Mouse (Mus musculus): ENCODE data around the gene Celf1. TPM values are rescaled to one million over a fixed set of nuclear protein-coding genes. Genes with fewer than 3 reads are reported as not detected.

The Celf1 gene
- 107 and 116 TPM in 2 replicates for polyA plus RNA-seq (2012; rRNA removed)

DNA sequence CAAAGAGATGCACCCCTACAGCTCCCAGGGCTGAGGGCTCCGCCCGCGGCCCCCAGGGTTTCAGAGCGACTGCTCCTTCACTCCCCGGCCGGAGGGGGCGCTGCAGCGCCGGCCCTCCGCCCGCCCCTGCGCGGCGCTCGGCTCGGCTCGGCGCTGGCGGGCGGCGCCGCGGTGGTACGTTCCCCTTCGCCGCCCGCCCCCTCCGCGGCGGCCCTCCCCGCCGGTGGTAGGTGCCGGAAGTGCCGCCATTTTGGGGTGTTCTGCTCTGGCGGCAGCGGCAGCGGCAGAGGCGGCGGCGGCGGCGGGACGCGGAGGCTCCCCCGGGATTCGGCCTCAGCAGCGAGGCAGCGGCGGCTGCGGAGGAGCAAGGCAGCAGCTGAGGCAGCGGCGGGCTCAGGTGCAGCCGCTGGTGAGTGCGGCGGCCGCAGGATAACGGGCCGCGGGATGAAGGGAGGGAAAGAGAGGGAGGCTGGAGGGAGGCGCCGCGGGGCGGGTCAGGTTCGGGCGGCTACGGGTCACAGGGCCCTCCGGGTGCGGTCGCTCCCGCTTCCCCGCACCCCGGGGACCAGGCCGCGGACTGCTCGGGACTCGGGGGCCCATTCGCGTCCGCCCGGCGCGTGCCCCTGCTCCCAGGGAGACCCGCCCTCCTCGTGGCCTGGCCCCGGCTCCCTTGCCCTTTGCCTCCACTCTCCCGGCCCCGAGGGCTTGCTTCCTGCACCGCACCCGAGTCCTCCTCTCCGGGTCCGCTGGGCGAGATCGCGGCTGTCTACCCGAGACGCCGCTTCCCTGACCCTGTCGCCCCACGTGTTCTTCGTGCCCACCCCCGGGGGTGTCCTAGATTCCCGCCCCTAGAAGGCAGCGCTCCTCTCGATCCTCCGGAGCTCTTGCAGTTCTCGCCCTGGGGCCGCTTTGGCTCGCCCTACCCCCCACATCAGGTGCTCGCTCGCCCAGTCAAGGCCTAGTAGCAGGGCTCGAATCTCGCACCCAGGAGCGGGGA, at the start of gene Celf1:
Gene Celf1, plus strand, starts transcription at position 150 of the 997 bp plus-strand sequence.

GRCm38 (mm10) chr2:90904076-90904855, 35.9 kb upstream of the Celf1 start, which contains the start of the genes Kbtbd4 and Ndufs3:
TSS of gene Kbtbd4 (plus strand) at chr2:90904740.
TSS of gene Ndufs3 (minus strand) at chr2:90904827.

DNA sequence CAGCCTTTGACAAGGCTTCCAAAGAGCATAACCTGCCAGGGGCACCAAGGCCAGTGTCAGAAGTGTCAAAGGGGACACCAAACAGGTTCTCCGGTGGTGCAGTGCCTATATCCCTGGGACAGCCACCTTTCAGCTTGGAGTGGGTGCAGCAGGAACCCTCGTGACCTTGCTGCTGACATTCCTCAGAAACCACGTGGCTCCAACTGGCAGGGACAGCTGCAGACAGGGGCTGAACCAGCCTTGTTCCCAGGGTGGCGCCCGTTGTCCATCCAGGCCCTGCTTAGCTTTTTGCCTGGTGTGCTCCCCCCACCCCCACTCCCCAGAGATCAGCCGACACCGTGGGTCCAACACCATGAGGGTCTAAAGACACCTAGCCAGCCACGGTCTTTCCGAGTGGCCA, 95.2 kb downstream of the Celf1 start, which contains the start of gene Rapsn:
Gene Rapsn, plus strand, starts transcription at position 236 of the 400 bp plus-strand sequence.

GRCm38 (mm10) chr2:91053934-91054382, 113.8 kb downstream of the Celf1 start, which contains the start of gene Psmc3:
TSS of gene Psmc3 (plus strand) at chr2:91054009.

Other genes starting within 250 kb of the Celf1 start
- 93.4 and 106 TPM in 2 replicates for gene Fnbp4, start 195.0 kb upstream of the Celf1 start, polyA plus RNA-seq (2012; rRNA removed)
- gene Agbl2, start 157.7 kb upstream of the Celf1 start, polyA plus RNA-seq (2012; rRNA removed) = 0.61 and 0.71 TPM in 2 replicates
- 157 and 167 TPM in 2 replicates for gene Mtch2, start 93.2 kb upstream of the Celf1 start, polyA plus RNA-seq (2012; rRNA removed)
- gene C1qtnf4, start 54.5 kb upstream of the Celf1 start, polyA plus RNA-seq (2012; rRNA removed) = 172 and 186 TPM in 2 replicates
- gene Kbtbd4, start 35.6 kb upstream of the Celf1 start, polyA plus RNA-seq (2012; rRNA removed) = 37.4 and 38.9 TPM in 2 replicates
- 162 and 177 TPM in 2 replicates for gene Ndufs3, start 35.6 kb upstream of the Celf1 start, polyA plus RNA-seq (2012; rRNA removed)
- 0.47 and 1.6 TPM in 2 replicates for gene Rapsn, start 95.2 kb downstream of the Celf1 start, polyA plus RNA-seq (2012; rRNA removed)
- gene Psmc3, start 113.6 kb downstream of the Celf1 start, polyA plus RNA-seq (2012; rRNA removed) = 177 and 184 TPM in 2 replicates
- gene Slc39a13, start 130.0 kb downstream of the Celf1 start, polyA plus RNA-seq (2012; rRNA removed) = 47.5 and 52.9 TPM in 2 replicates
- gene Spi1, start 142.0 kb downstream of the Celf1 start, polyA plus RNA-seq (2012; rRNA removed) = 4.8 and 6.0 TPM in 2 replicates
- 0.01 and 0.04 TPM in 2 replicates for gene Mybpc3, start 177.8 kb downstream of the Celf1 start, polyA plus RNA-seq (2012; rRNA removed)
- gene Madd, start 243.5 kb downstream of the Celf1 start, polyA plus RNA-seq (2012; rRNA removed) = 99.8 and 107 TPM in 2 replicates

Data from central nervous system, embryonic 18 days (tissue).